Mouse (Mus musculus): ENCODE data around the gene Rangrf. TPM values are rescaled to one million over a fixed set of nuclear protein-coding genes. Genes with fewer than 3 reads are reported as not detected.
A peak's percentile ranks its signal among the peaks of the same experiment; 100 is the strongest.
"Not testable (repeated sequence)": the region's sequence is repeated elsewhere in the genome, so short reads cannot be mapped to it uniquely, and the experiment has no call there.

Gene Rangrf
- 82.6 and 84.4 TPM in 2 replicates for polyA plus RNA-seq (2014; fragmentation: Nextera tagmentation; extraction: Ambion mirVana)

GRCm38 (mm10) chr11:68975085-68975484, at the start of gene Rangrf:
TSS of gene Rangrf (minus strand) at chr11:68975185.
- Histone ChIP-seq H3K9ac (ENCODE audit: low read length) (no peak within 1 kb of the TSS), H3K36me3 (ENCODE audit: control insufficient read depth, insufficient read depth, low read length) (no peaks in the 10 kb centered on the region), H3K4me2 (ENCODE audit: low read depth, severe bottlenecking) (peak within 1 kb of the TSS; percentile 62), H3K4me1 (ENCODE audit: control insufficient read depth, insufficient read depth, low read length) (peaks cover 5% of the 10 kb centered on the region; the same call in 1 of the 2 replicates), H3K4me3 (ENCODE audit: low read depth, low read length) (no peak within 1 kb of the TSS; the same call in 1 of the 2 replicates), H3K27me3 (ENCODE audit: control insufficient read depth, insufficient read depth, low read length) (no peaks in the 10 kb centered on the region), H3K27ac (replicated peaks; ENCODE audit: low read depth, low read length) (no peak within 1 kb of the TSS), H3K9me3 (ENCODE audit: control insufficient read depth, low read length) (no peaks in the 10 kb centered on the region)
- WGBS = 84% methylated on average over 7 of the region's 7 CpGs
- ATAC-seq (ENCODE audit: insufficient number of reproducible peaks, low FRiP score, low TSS enrichment, low read depth) (no peak), DNase-seq (ENCODE audit: low spot score) (no peak)

GRCm38 (mm10) chr11:69020691-69021090, 45.7 kb upstream of the Rangrf start:
- no peaks in the 10 kb centered on the region for H3K9me3 ChIP-seq (ENCODE audit: control insufficient read depth, low read length)
- H3K4me3 ChIP-seq (ENCODE audit: low read depth, low read length) = no peak overlapping the region
- no peak overlapping the region for H3K4me2 ChIP-seq (ENCODE audit: low read depth, severe bottlenecking)
- H3K27ac ChIP-seq (replicated peaks; ENCODE audit: low read depth, low read length) = no peak overlapping the region
- H3K9ac ChIP-seq (ENCODE audit: low read length) = no peak overlapping the region
- no peaks in the 10 kb centered on the region for H3K27me3 ChIP-seq (ENCODE audit: control insufficient read depth, insufficient read depth, low read length)
- ATAC-seq (ENCODE audit: insufficient number of reproducible peaks, low FRiP score, low TSS enrichment, low read depth) (no peak), DNase-seq (ENCODE audit: low spot score) (no peak)
- H3K4me1 ChIP-seq (ENCODE audit: control insufficient read depth, insufficient read depth, low read length) = peaks cover 7% of the 10 kb centered on the region; the same call in 1 of the 2 replicates
- H3K36me3 ChIP-seq (ENCODE audit: control insufficient read depth, insufficient read depth, low read length) = peaks cover 13% of the 10 kb centered on the region

GRCm38 (mm10) chr11:69016755-69017154, 41.8 kb upstream of the Rangrf start:
- Histone ChIP-seq H3K9ac (ENCODE audit: low read length) (peak overlapping the region; percentile 85), H3K4me2 (ENCODE audit: low read depth, severe bottlenecking) (peak overlapping the region; percentile 64), H3K4me1 (ENCODE audit: control insufficient read depth, insufficient read depth, low read length) (peaks cover 7% of the 10 kb centered on the region; the same call in 1 of the 2 replicates), H3K27ac (replicated peaks; ENCODE audit: low read depth, low read length) (no peak overlapping the region), H3K27me3 (ENCODE audit: control insufficient read depth, insufficient read depth, low read length) (no peaks in the 10 kb centered on the region), H3K4me3 (ENCODE audit: low read depth, low read length) (peak overlapping the region; percentile 60), H3K36me3 (ENCODE audit: control insufficient read depth, insufficient read depth, low read length) (0 out of 2 replicates have a peak, but pooled peaks cover 3% of the 10 kb centered on the region), H3K9me3 (ENCODE audit: control insufficient read depth, low read length) (no peaks in the 10 kb centered on the region)
- no peak for DNase-seq (ENCODE audit: low spot score)
- ATAC-seq (ENCODE audit: insufficient number of reproducible peaks, low FRiP score, low TSS enrichment, low read depth) = no peak
- WGBS = 64% methylated on average over 3 of the region's 3 CpGs

GRCm38 (mm10) chr11:69015644-69016441, 40.9 kb upstream of the Rangrf start, which contains the start of gene Ctc1:
TSS of gene Ctc1 (plus strand) at chr11:69015911.
- H3K27me3 ChIP-seq (ENCODE audit: control insufficient read depth, insufficient read depth, low read length) = no peaks in the 10 kb centered on the region
- WGBS = 4% methylated on average over 38 of the region's 38 CpGs

GRCm38 (mm10) chr11:69012071-69012601, 37.2 kb upstream of the Rangrf start:
- Histone ChIP-seq H3K9me3 (ENCODE audit: control insufficient read depth, low read length) (no peaks in the 10 kb centered on the region), H3K9ac (ENCODE audit: low read length) (peak overlapping the region; percentile 35), H3K36me3 (ENCODE audit: control insufficient read depth, insufficient read depth, low read length) (no peaks in the 10 kb centered on the region), H3K27me3 (ENCODE audit: control insufficient read depth, insufficient read depth, low read length) (no peaks in the 10 kb centered on the region), H3K4me2 (ENCODE audit: low read depth, severe bottlenecking) (peak overlapping the region; percentile 69), H3K27ac (replicated peaks; ENCODE audit: low read depth, low read length) (0 out of 2 replicates have a peak overlapping the region, but pooled peaks have one; percentile 10), H3K4me3 (ENCODE audit: low read depth, low read length) (peak overlapping the region; percentile 51), H3K4me1 (ENCODE audit: control insufficient read depth, insufficient read depth, low read length) (peaks cover 9% of the 10 kb centered on the region; the same call in 1 of the 2 replicates)
- ATAC-seq (ENCODE audit: insufficient number of reproducible peaks, low FRiP score, low TSS enrichment, low read depth) (no peak), DNase-seq (ENCODE audit: low spot score) (peak; percentile 85)
- under 1% methylated on average over 18 of the region's 18 CpGs for WGBS

More at GRCm38 (mm10) chr11:69015644-69016441, 40.9 kb upstream of the Rangrf start, which contains the start of gene Ctc1:
- peak within 1 kb of the TSS; percentile 64 for H3K4me2 ChIP-seq (ENCODE audit: low read depth, severe bottlenecking)
- H3K4me1 ChIP-seq (ENCODE audit: control insufficient read depth, insufficient read depth, low read length) = peaks cover 7% of the 10 kb centered on the region; the same call in 1 of the 2 replicates
- no peaks in the 10 kb centered on the region for H3K9me3 ChIP-seq (ENCODE audit: control insufficient read depth, low read length)
- H3K9ac ChIP-seq (ENCODE audit: low read length) = peak within 1 kb of the TSS; percentile 85
- H3K27ac ChIP-seq (replicated peaks; ENCODE audit: low read depth, low read length) = peak within 1 kb of the TSS; percentile 87
- ATAC-seq (ENCODE audit: insufficient number of reproducible peaks, low FRiP score, low TSS enrichment, low read depth) = peak; percentile 97
- DNase-seq (ENCODE audit: low spot score) = peak; percentile 95
- H3K4me3 ChIP-seq (ENCODE audit: low read depth, low read length) = peak within 1 kb of the TSS; percentile 60
- H3K36me3 ChIP-seq (ENCODE audit: control insufficient read depth, insufficient read depth, low read length) = 0 out of 2 replicates have a peak, but pooled peaks cover under 1% of the 10 kb centered on the region

GRCm38 (mm10) chr11:69011445-69011844, 36.5 kb upstream of the Rangrf start:
- 64% methylated on average over 2 of the region's 2 CpGs for WGBS
- not testable (repeated sequence) for H3K27ac ChIP-seq (replicated peaks; ENCODE audit: low read depth, low read length); H3K27me3 ChIP-seq (ENCODE audit: control insufficient read depth, insufficient read depth, low read length); H3K9ac ChIP-seq (ENCODE audit: low read length); H3K4me1 ChIP-seq (ENCODE audit: control insufficient read depth, insufficient read depth, low read length); H3K36me3 ChIP-seq (ENCODE audit: control insufficient read depth, insufficient read depth, low read length); DNase-seq (ENCODE audit: low spot score); ATAC-seq (ENCODE audit: insufficient number of reproducible peaks, low FRiP score, low TSS enrichment, low read depth); H3K9me3 ChIP-seq (ENCODE audit: control insufficient read depth, low read length)
- Histone ChIP-seq H3K4me3 (ENCODE audit: low read depth, low read length) (peak overlapping the region; percentile 51), H3K4me2 (ENCODE audit: low read depth, severe bottlenecking) (peak overlapping the region; percentile 69)

- no peak overlapping the region for H3K27ac ChIP-seq (replicated peaks; ENCODE audit: low read depth, low read length)
- H3K9ac ChIP-seq (ENCODE audit: low read length) = no peak overlapping the region
These were observed 35.7 kb upstream of the Rangrf start for GRCm38 (mm10) chr11:69010400-69011323.

More at GRCm38 (mm10) chr11:69010400-69011323, 35.7 kb upstream of the Rangrf start:
- H3K4me2 ChIP-seq (ENCODE audit: low read depth, severe bottlenecking) = no peak overlapping the region
- no peaks in the 10 kb centered on the region for H3K9me3 ChIP-seq (ENCODE audit: control insufficient read depth, low read length)
- peaks cover 4% of the 10 kb centered on the region; the same call in 1 of the 2 replicates for H3K4me1 ChIP-seq (ENCODE audit: control insufficient read depth, insufficient read depth, low read length)
- H3K27me3 ChIP-seq (ENCODE audit: control insufficient read depth, insufficient read depth, low read length) = no peaks in the 10 kb centered on the region
- H3K4me3 ChIP-seq (ENCODE audit: low read depth, low read length) = no peak overlapping the region
- H3K36me3 ChIP-seq (ENCODE audit: control insufficient read depth, insufficient read depth, low read length) = no peaks in the 10 kb centered on the region
- ATAC-seq (ENCODE audit: insufficient number of reproducible peaks, low FRiP score, low TSS enrichment, low read depth) = no peak
- no peak for DNase-seq (ENCODE audit: low spot score)
- 90% methylated on average over 15 of the region's 15 CpGs for WGBS

Measured in limb, embryonic 11.5 days (tissue).